ENCODE assay signal across 25 mouse cellular contexts in the genomic region with DNA sequence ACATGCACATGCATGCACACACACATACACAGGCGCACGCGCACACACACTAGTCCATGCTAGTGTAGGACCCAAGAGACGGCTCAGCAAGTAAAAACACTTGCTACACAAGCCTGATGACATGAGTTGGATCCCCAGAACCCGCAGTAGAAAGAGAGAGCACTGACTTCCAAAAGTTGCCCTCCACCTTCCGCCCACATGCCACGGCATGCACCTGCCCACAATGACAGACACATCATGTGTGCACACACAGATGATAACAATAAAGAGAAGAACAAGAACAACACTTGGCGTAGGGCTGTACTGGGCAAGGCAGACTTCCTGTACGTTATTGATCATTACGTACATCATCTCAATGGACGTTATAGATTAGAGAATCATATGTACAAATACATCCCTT. TPM values are rescaled to one million over a fixed set of nuclear protein-coding genes. Genes with fewer than 3 reads are reported as not detected.
A peak's percentile ranks its signal among the peaks of the same experiment; 100 is the strongest.
DNase-seq lines count a peak whose midpoint lies in the region.
"Had no signal": no experiment of that assay in that cellular context is flagged by ENCODE, and none has a peak within 500 bp of the region (broad histone marks: within the 10 kb centered on the region; RNA-seq: fewer than 3 reads in every experiment).

No protein-coding gene starts in this region.

- 99% methylated on average over 11 of the region's 11 CpGs for WGBS in macrophage (ENCODE audit: missing documents)

- H3K27ac ChIP-seq in macrophage: 0 out of 2 replicates have a peak overlapping the region, but pooled peaks have one; percentile 7
- H3K27ac ChIP-seq: heart, embryonic 10.5 days; heart, embryonic 15.5 days; hindbrain, embryonic 12.5 days; hindbrain, postnatal 0 days; limb, embryonic 13.5 days; lung, embryonic 15.5 days; midbrain, embryonic 12.5 days had no signal

- intact Hi-C loops in heart, postnatal 25 days (cut with DNase I): loop anchor here (5.0 to 10.0 kb wide), 2 partner anchors 191 to 318 kb away; no protein-coding TSS in a partner anchor

- DNase-seq in CD4-positive, CD25-positive, alpha-beta regulatory T cell, adult 2 months (ENCODE audit: low read depth, low spot score): peak; percentile 84
- peak; percentile 76 to 83 for DNase-seq in CD8-positive naive resting alpha-beta T cell, adult 2 months (ENCODE audit: low read depth in 2 of 2, low spot score in 2 of 2)
- peak; percentile 67 for DNase-seq in thymus, postnatal 4 days
- no peak for DNase-seq in ovary, postnatal 36 days (ENCODE audit: low spot score)
- DNase-seq in heart, postnatal 25 days (ENCODE audit: low spot score): no peak
- DNase-seq: adrenal gland, adult 2 months; B cell, adult 2 months; cerebellum, adult 8-10 months; cerebellum, postnatal 25 days; gastrocnemius, postnatal 25 days; heart, adult 11 months; heart, postnatal 36 days; kidney, adult 9 months; kidney, postnatal 10 days; layer of hippocampus, adult 9-11 months; right cerebral cortex, adult 18-20 months; spleen, adult 18-20 months had no signal

- no peak overlapping the region for H3K4me3 ChIP-seq in macrophage (ENCODE audit: inconsistent target)
- H3K4me3 ChIP-seq: heart, embryonic 10.5 days; heart, embryonic 15.5 days; hindbrain, embryonic 12.5 days; limb, embryonic 13.5 days; lung, embryonic 15.5 days; midbrain, embryonic 12.5 days had no signal

- H3K79me2 ChIP-seq in macrophage (ENCODE audit: inconsistent target): peaks cover 13% of the 10 kb centered on the region; the same call in 1 of the 2 replicates

- peaks cover 50% of the 10 kb centered on the region for H3K36me3 ChIP-seq in macrophage (ENCODE audit: inconsistent target)
- H3K36me3 ChIP-seq: heart, embryonic 15.5 days; midbrain, embryonic 12.5 days had no signal

RNA-seq across cellular contexts. Expression of a gene that starts 44.4 kb away (rescaled TPM):
- total RNA-seq in macrophage (2018; cell fraction: chromatin; rRNA removed): 100 to 1,000 TPM in 5 of 26 experiments, 10 to 100 TPM in 21; 21.3 to 162 (median 50.2) TPM
- total RNA-seq in macrophage (2018; cell fraction: cytosol; rRNA removed): 100 to 1,000 TPM; 149 to 501 (median 221) TPM
- total RNA-seq in macrophage (2018; cell fraction: nucleus; rRNA removed): 100 to 1,000 TPM in 3 of 26 experiments, 10 to 100 TPM in 23; 24.5 to 128 (median 54.6) TPM
- 269 to 404 TPM (median 315 TPM) in 3 replicates for polyA plus RNA-seq in macrophage (2018)
- 10 to 100 TPM; 10.7 to 11.8 TPM for total RNA-seq in heart, postnatal 25 days (2021)

Comparison
In these comparisons a context has a peak if more than half of its experiments do, and no peak if none do; other contexts are left out.
1. DNase-seq: peak in CD4-positive, CD25-positive, alpha-beta regulatory T cell, adult 2 months (single experiment), CD8-positive naive resting alpha-beta T cell, adult 2 months (2 of 2) and thymus, postnatal 4 days (single experiment); none in ovary, postnatal 36 days (single experiment) and heart, postnatal 25 days (single experiment).